Comparison of ENCODE assay signal across 8 mouse cellular contexts in the genomic region with DNA sequence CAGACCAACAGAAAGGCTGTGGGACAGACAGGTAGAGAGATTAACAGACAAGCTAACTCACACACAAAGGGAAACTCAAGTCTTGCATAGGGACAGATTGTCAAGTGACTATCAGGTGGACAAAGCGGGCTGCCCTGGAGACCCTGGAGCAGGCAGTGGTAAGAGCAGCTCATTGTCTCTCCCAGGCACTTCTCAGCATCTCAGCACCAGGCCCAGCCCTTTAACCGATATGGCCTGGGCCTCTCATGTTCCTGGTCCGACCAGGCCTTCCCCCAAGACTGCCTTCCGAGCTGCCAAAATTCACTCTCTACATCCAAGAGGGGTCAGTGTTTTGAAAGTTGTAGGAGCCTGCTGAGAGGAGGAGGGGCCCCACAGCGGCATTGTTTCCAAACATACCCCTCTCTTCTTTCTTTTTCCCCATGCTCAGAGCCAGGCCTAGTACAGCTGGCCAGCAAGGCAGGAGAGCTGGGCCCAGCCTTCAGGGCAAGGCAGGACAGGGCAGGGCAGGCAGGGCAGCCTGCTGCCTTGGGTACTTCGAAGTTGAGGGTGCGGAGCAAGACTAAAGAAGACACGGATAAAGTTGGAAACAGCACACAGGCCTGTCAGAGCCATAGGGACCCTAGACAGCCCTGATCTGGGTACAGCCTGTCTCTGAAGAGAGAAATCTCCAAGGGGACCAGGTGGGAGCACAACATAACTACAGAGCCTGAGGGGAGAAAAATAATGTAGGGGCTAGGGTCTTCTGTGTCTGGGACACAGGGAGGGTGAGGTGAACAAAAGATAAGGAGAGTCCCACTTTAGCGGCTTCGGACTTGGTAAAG. TPM values are rescaled to one million over a fixed set of nuclear protein-coding genes. Genes with fewer than 3 reads are reported as not detected.
DNase-seq lines count a peak whose midpoint lies in the region; ATAC-seq lines count a peak whose summit lies in the region.

No protein-coding gene starts in this region.

- DNase-seq in gastrocnemius, adult 18-20 months (ENCODE audit: low spot score) = peak; percentile 20
- DNase-seq in gastrocnemius, postnatal 10 days = no peak
- peak; percentile 43 for DNase-seq in neural tube, embryonic 10.5 days (ENCODE audit: extremely low spot score, low spot score)
- no peak for DNase-seq in ovary, postnatal 14 days (ENCODE audit: low spot score)
- DNase-seq in layer of hippocampus, postnatal 25 days (ENCODE audit: extremely low spot score in 1 of 2, low spot score in 1 of 2) = no peak
- DNase-seq in layer of hippocampus, adult 8-10 months (ENCODE audit: low spot score in 2 of 2) = no peak

- H3K36me3 ChIP-seq in forebrain, embryonic 12.5 days (replicated peaks) = no peaks in the 10 kb centered on the region
- no peaks in the 10 kb centered on the region for H3K36me3 ChIP-seq in hindbrain, embryonic 16.5 days (ENCODE audit: control insufficient read depth, insufficient read depth, low read length)

- H3K4me3 ChIP-seq in forebrain, embryonic 12.5 days (replicated peaks) = no peak overlapping the region; the same call in 1 of the 2 replicates
- H3K4me3 ChIP-seq in hindbrain, embryonic 16.5 days (ENCODE audit: low read length) = peak overlapping the region; percentile 71; the same call in 1 of the 2 replicates

- H3K9ac ChIP-seq in forebrain, embryonic 12.5 days = no peak overlapping the region
- H3K9ac ChIP-seq in hindbrain, embryonic 16.5 days (ENCODE audit: low read depth, low read length) = no peak overlapping the region; the same call in 1 of the 2 replicates

- H3K4me2 ChIP-seq in forebrain, embryonic 12.5 days = peak overlapping the region; percentile 100
- H3K4me2 ChIP-seq in hindbrain, embryonic 16.5 days (ENCODE audit: low read length) = peak overlapping the region; percentile 94

- peaks cover 85% of the 10 kb centered on the region for H3K27me3 ChIP-seq in forebrain, embryonic 12.5 days
- H3K27me3 ChIP-seq in hindbrain, embryonic 16.5 days (replicated peaks; ENCODE audit: control insufficient read depth, insufficient read depth, low read length) = peaks cover 31% of the 10 kb centered on the region

- no peak for ATAC-seq in forebrain, embryonic 12.5 days (ENCODE audit: low FRiP score)
- no peak for ATAC-seq in hindbrain, embryonic 16.5 days

- H3K27ac ChIP-seq in forebrain, embryonic 12.5 days = no peak overlapping the region
- peak overlapping the region; percentile 29; the same call in 1 of the 2 replicates for H3K27ac ChIP-seq in hindbrain, embryonic 16.5 days (ENCODE audit: low read depth, low read length)

- no peaks in the 10 kb centered on the region for H3K9me3 ChIP-seq in forebrain, embryonic 12.5 days
- H3K9me3 ChIP-seq in hindbrain, embryonic 16.5 days (ENCODE audit: control insufficient read depth, low read length) = no peaks in the 10 kb centered on the region

- peaks cover 34% of the 10 kb centered on the region for H3K4me1 ChIP-seq in forebrain, embryonic 12.5 days
- H3K4me1 ChIP-seq in hindbrain, embryonic 16.5 days (ENCODE audit: control insufficient read depth, insufficient read depth, low read depth, low read length) = peaks cover 18% of the 10 kb centered on the region

- 8% methylated on average over 10 of the region's 10 CpGs for WGBS in forebrain, embryonic 12.5 days
- WGBS in hindbrain, embryonic 16.5 days = 21% methylated on average over 10 of the region's 10 CpGs

RNA-seq across cellular contexts. Expression of a gene that starts 2.5 kb away (rescaled TPM):
- total RNA-seq in gastrocnemius, adult 18-20 months (2021) = 10 to 100 TPM; 14.2 to 17.0 TPM
- total RNA-seq in gastrocnemius, postnatal 10 days (2021) = 10 to 100 TPM; 20.2 to 22.3 TPM
- 3.1 and 3.5 TPM in 2 replicates for polyA plus RNA-seq in forebrain, embryonic 12.5 days (2016; fragmentation: Nextera tagmentation; extraction: Ambion mirVana)
- 7.5 and 7.8 TPM in 2 replicates for polyA plus RNA-seq in hindbrain, embryonic 16.5 days (2015; fragmentation: Nextera tagmentation; extraction: Ambion mirVana)
- total RNA-seq in layer of hippocampus, postnatal 25 days (2021) = 1 to 10 TPM; 4.8 to 6.2 TPM
- total RNA-seq in layer of hippocampus, adult 8-10 months (2022) = 1 to 10 TPM; 3.8 to 4.8 (median 4.3) TPM

Comparison
In these comparisons a context has a peak if more than half of its experiments do, and no peak if none do; other contexts are left out.
1. DNase-seq: peak in gastrocnemius, adult 18-20 months (single experiment) and neural tube, embryonic 10.5 days (single experiment); none in gastrocnemius, postnatal 10 days (single experiment), ovary, postnatal 14 days (single experiment), layer of hippocampus, postnatal 25 days (0 of 2) and layer of hippocampus, adult 8-10 months (0 of 2).